In the genomic region with DNA sequence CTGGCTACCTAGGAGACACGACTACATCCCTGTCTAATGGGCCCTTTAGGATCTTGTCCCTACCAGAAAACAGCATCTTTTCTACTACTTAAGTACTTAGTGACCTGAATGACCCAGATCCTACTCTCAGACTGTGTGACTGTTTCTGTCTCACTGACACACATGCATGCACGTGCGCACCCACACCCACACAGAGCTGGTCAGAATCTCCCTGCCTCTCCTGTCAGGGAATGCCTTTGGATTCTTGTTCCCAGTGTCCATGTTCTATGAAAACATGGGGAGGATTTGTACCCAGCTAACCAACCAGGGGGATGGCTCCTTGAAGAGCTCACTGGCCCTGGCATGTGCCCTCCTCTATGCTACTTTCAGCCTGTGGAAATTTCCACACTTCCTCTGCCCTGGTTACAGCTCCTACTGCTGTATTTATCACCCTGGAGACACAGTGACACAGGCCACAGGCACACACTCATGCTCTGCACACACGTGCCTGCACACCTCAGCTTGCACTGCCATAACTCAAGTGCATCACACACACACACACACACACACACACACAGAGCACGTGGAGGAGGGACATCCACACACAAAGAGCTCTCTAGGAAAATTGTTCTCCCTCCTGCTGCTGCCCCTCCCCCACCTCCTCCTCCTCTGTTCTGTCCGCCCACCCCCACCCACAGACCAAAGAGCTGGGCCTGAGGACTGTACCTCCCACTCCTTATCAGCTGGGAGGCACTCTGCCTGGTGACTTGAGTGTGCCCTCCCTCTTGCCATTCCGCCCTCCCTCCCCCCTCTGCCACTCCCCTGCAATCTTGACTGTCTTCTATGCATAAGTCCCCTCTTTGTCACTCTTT, we compare ENCODE assay signal across 8 mouse cellular contexts. TPM values are rescaled to one million over a fixed set of nuclear protein-coding genes. Genes with fewer than 3 reads are reported as not detected.
DNase-seq lines count a peak whose midpoint lies in the region; ATAC-seq lines count a peak whose summit lies in the region.

No protein-coding gene starts in this region.

- ATAC-seq in kidney, embryonic 14.5 days (ENCODE audit: low FRiP score, low TSS enrichment), result peak; percentile 38
- ATAC-seq in hindbrain, embryonic 15.5 days (ENCODE audit: low FRiP score, low read depth), result peak; percentile 47
- ATAC-seq in megakaryocyte-erythroid progenitor cell, adult 5-6 weeks (replicated peaks; ENCODE audit: low FRiP score, low TSS enrichment, poor library complexity, severe bottlenecking), result peak; percentile 83
- ATAC-seq in inflammation-experienced regulatory T-cells, adult 6 months, result no peak

- no peak overlapping the region for H3K9ac ChIP-seq in kidney, embryonic 14.5 days (ENCODE audit: low read depth, low read length)
- no peak overlapping the region for H3K9ac ChIP-seq in hindbrain, embryonic 15.5 days

- no peak for DNase-seq in kidney, postnatal 25 days
- peak; percentile 71 for DNase-seq in c-Kit-positive CD71-positive TER-119-negative erythroid progenitor cells, embryonic 14.5 days (ENCODE audit: low read depth)
- DNase-seq in layer of hippocampus, postnatal 25 days (ENCODE audit: extremely low spot score in 1 of 2, low spot score in 1 of 2), result no peak
- no peak for DNase-seq in urinary bladder, adult 18-20 months (ENCODE audit: low spot score in 2 of 2)

- H3K9me3 ChIP-seq in kidney, embryonic 14.5 days (ENCODE audit: control insufficient read depth, low read length), result no peaks in the 10 kb centered on the region
- no peaks in the 10 kb centered on the region for H3K9me3 ChIP-seq in hindbrain, embryonic 15.5 days

- H3K4me2 ChIP-seq in kidney, embryonic 14.5 days (replicated peaks; ENCODE audit: low read depth, low read length), result no peak overlapping the region
- H3K4me2 ChIP-seq in hindbrain, embryonic 15.5 days, result no peak overlapping the region

- no peak overlapping the region for H3K27ac ChIP-seq in kidney, embryonic 14.5 days (ENCODE audit: low read depth, low read length)
- peak overlapping the region; percentile 47; the same call in 1 of the 2 replicates for H3K27ac ChIP-seq in hindbrain, embryonic 15.5 days (replicated peaks)

- no peak overlapping the region for H3K4me3 ChIP-seq in kidney, embryonic 14.5 days (ENCODE audit: low read length)
- no peak overlapping the region for H3K4me3 ChIP-seq in hindbrain, embryonic 15.5 days

- peaks cover 24% of the 10 kb centered on the region for H3K4me1 ChIP-seq in kidney, embryonic 14.5 days (ENCODE audit: control insufficient read depth, insufficient read depth, low read length)
- peaks cover 37% of the 10 kb centered on the region for H3K4me1 ChIP-seq in hindbrain, embryonic 15.5 days (replicated peaks)

- WGBS in kidney, embryonic 14.5 days, result 20% methylated on average over 6 of the region's 7 CpGs
- WGBS in hindbrain, embryonic 15.5 days, result 25% methylated on average over 7 of the region's 7 CpGs

- no peaks in the 10 kb centered on the region for H3K27me3 ChIP-seq in kidney, embryonic 14.5 days (ENCODE audit: control insufficient read depth, insufficient read depth, low read length)
- peaks cover 5% of the 10 kb centered on the region; the same call in 1 of the 2 replicates for H3K27me3 ChIP-seq in hindbrain, embryonic 15.5 days

- H3K36me3 ChIP-seq in kidney, embryonic 14.5 days (ENCODE audit: control insufficient read depth, insufficient read depth, low read length), result peaks cover 20% of the 10 kb centered on the region
- H3K36me3 ChIP-seq in hindbrain, embryonic 15.5 days, result no peaks in the 10 kb centered on the region

RNA-seq across cellular contexts. Expression of a gene that starts 4.2 kb away (rescaled TPM):
- 10.2 and 13.2 TPM in 2 replicates for polyA plus RNA-seq in kidney, embryonic 14.5 days (2014; fragmentation: Nextera tagmentation; extraction: Ambion mirVana)
- not detected in 2 replicates for polyA plus RNA-seq in hindbrain, embryonic 15.5 days (2015; fragmentation: Nextera tagmentation; extraction: Ambion mirVana)
- total RNA-seq in megakaryocyte-erythroid progenitor cell, adult 5-6 weeks (2014; fragmentation: Nextera tagmentation), result not detected in 2 replicates
- total RNA-seq in megakaryocyte-erythroid progenitor cell, adult 5-6 weeks (2017), result not detected in 2 replicates
- 10 to 100 TPM in 2 of 3 experiments, 1 to 10 TPM in 1; 6.7 to 39.0 (median 18.9) TPM for polyA plus RNA-seq in inflammation-experienced regulatory T-cells, adult 6 months (2017; shearing (Covaris generic))
- not detected for total RNA-seq in layer of hippocampus, postnatal 25 days (2021)

RNA-seq across cellular contexts. Expression of a gene that starts 6.6 kb away (rescaled TPM):
- 11.0 and 16.4 TPM in 2 replicates for polyA plus RNA-seq in kidney, embryonic 14.5 days (2014; fragmentation: Nextera tagmentation; extraction: Ambion mirVana)
- polyA plus RNA-seq in hindbrain, embryonic 15.5 days (2015; fragmentation: Nextera tagmentation; extraction: Ambion mirVana), result 31.3 and 34.8 TPM in 2 replicates
- 4.7 and 19.4 TPM in 2 replicates for total RNA-seq in megakaryocyte-erythroid progenitor cell, adult 5-6 weeks (2014; fragmentation: Nextera tagmentation)
- 4.5 and 6.0 TPM in 2 replicates for total RNA-seq in megakaryocyte-erythroid progenitor cell, adult 5-6 weeks (2017)
- polyA plus RNA-seq in inflammation-experienced regulatory T-cells, adult 6 months (2017; shearing (Covaris generic)), result 10 to 100 TPM in 2 of 3 experiments, 1 to 10 TPM in 1; 6.1 to 36.2 (median 19.9) TPM
- 100 to 1,000 TPM; 295 to 297 TPM for total RNA-seq in layer of hippocampus, postnatal 25 days (2021)
